Mouse (Mus musculus): ENCODE results near the gene Psmd8. TPM values are rescaled to one million over a fixed set of nuclear protein-coding genes. Genes with fewer than 3 reads are reported as not detected.
"Not testable (repeated sequence)": the region's sequence is repeated elsewhere in the genome, so short reads cannot be mapped to it uniquely, and the experiment has no call there.

The Psmd8 gene
- 110 and 112 TPM in 2 replicates for polyA plus RNA-seq (2015; fragmentation: Nextera tagmentation; extraction: Ambion mirVana)

DNA sequence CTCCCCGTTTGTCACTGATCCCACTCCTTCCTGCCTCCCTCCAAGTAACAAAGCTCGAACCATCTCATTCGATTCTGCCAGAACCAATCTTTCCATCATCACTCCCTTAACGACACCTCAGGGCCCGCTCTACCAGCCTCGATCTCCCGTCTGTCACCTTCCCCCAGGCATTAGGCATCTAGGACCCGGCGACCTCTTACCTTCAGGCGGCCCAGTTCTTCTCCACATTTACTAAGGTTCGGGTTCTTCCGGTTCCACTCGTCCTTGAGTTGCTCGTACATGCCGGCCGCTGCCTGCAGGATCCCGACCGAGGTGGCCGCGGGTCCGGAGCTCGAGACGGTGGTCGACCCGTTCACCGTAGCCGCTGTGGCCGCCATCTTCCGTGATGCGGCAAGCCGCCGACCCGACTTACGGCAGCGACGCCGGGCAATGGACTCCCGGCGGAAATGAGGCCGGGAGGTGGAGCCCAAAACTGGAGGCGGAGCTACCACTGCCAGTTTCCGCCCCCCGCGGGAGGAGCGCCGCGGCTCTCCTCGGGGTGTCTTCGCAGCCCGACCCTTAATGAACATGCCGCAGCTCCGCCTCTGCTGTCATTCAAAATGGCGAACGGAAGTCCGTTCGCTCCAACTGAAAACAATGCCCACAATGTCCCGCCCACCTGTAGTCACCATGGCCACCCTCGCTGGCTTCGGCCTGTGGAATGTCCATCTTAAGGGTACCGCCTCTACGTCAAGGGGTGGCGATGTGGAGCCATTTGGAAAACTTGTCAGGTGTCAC lies at the start of gene Psmd8:
TSS of gene Psmd8 (minus strand) at position 625 of the 777 bp plus-strand sequence.
- Histone ChIP-seq H3K9me3 (replicated peaks) (no peaks in the 10 kb centered on the region), H3K36me3 (replicated peaks) (peaks cover 25% of the 10 kb centered on the region), H3K4me2 (peak within 1 kb of the TSS; percentile 79), H3K27ac (replicated peaks) (peak within 1 kb of the TSS; percentile 70), H3K9ac (peak within 1 kb of the TSS; percentile 79), H3K27me3 (no peaks in the 10 kb centered on the region), H3K4me3 (replicated peaks) (peak within 1 kb of the TSS; percentile 79), H3K4me1 (replicated peaks) (peaks cover 27% of the 10 kb centered on the region)
- WGBS (ENCODE audit: insufficient replicate concordance): under 1% methylated on average over 62 of the region's 62 CpGs
- ATAC-seq (ENCODE audit: insufficient read depth): peak; percentile 93

GRCm38 (mm10) chr7:29228202-29228601 lies 47.7 kb upstream of the Psmd8 start:
- H3K27ac ChIP-seq (replicated peaks): no peak overlapping the region
- no peak overlapping the region for H3K9ac ChIP-seq
- no peaks in the 10 kb centered on the region for H3K9me3 ChIP-seq (replicated peaks)
- WGBS (ENCODE audit: insufficient replicate concordance): 25% methylated on average over 4 of the region's 4 CpGs
- no peak overlapping the region for H3K4me2 ChIP-seq
- H3K4me1 ChIP-seq (replicated peaks): peaks cover 11% of the 10 kb centered on the region; the same call in 1 of the 2 replicates
- H3K36me3 ChIP-seq (replicated peaks): no peaks in the 10 kb centered on the region
- no peak overlapping the region for H3K4me3 ChIP-seq (replicated peaks)
- no peak for ATAC-seq (ENCODE audit: insufficient read depth)
- peaks cover 44% of the 10 kb centered on the region for H3K27me3 ChIP-seq

- Histone ChIP-seq H3K4me2 (no peak overlapping the region), H3K27me3 (peaks cover 18% of the 10 kb centered on the region), H3K4me1 (replicated peaks) (peaks cover 3% of the 10 kb centered on the region; the same call in 1 of the 2 replicates), H3K9me3 (replicated peaks) (no peaks in the 10 kb centered on the region), H3K9ac (no peak overlapping the region), H3K36me3 (replicated peaks) (no peaks in the 10 kb centered on the region), H3K4me3 (replicated peaks) (no peak overlapping the region), H3K27ac (replicated peaks) (no peak overlapping the region)
- WGBS (ENCODE audit: insufficient replicate concordance): 68% methylated on average over 13 of the region's 13 CpGs
- no peak for ATAC-seq (ENCODE audit: insufficient read depth)
These were observed 45.0 kb upstream of the Psmd8 start for GRCm38 (mm10) chr7:29225520-29225919.

DNA sequence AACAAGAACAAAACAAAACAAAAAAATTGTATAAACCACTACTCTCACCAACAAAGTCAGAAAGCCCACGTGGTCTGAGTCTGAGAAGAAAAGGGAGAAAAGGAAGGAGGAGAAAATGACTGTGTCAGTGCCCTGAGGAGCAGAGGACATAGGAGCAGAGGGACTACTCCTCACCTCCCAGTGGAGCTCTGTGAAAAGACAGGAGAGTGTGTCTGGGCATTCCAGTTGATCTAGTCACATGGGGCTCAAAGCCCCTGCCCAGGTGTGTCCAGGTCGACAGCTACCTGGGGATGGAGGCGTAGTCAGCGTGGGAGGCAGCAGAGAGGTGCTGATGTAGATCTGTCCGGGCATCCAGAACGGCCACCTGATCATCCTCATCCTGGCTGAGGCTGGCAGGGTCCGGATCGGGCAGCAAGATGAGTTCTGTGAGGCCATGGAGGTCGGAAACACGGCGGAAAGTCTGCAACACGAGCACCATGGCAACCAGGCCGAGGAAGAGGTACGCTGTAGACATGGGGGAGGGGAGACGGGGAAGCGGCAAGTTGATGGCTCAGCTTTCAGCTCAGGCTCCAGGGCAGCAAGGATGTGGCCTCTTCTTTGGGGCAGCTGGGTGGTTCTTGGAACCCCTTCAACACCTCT lies 44.4 kb upstream of the Psmd8 start:
- Histone ChIP-seq H3K4me3 (replicated peaks) (no peak overlapping the region), H3K4me1 (replicated peaks) (peaks cover 3% of the 10 kb centered on the region; the same call in 1 of the 2 replicates), H3K27ac (replicated peaks) (no peak overlapping the region), H3K27me3 (peaks cover 11% of the 10 kb centered on the region), H3K36me3 (replicated peaks) (no peaks in the 10 kb centered on the region), H3K9me3 (replicated peaks) (0 out of 2 replicates have a peak, but pooled peaks cover 6% of the 10 kb centered on the region), H3K9ac (no peak overlapping the region), H3K4me2 (no peak overlapping the region)
- ATAC-seq (ENCODE audit: insufficient read depth): no peak
- 42% methylated on average over 16 of the region's 16 CpGs for whole genome bisulfite sequencing (ENCODE audit: insufficient replicate concordance)

DNA sequence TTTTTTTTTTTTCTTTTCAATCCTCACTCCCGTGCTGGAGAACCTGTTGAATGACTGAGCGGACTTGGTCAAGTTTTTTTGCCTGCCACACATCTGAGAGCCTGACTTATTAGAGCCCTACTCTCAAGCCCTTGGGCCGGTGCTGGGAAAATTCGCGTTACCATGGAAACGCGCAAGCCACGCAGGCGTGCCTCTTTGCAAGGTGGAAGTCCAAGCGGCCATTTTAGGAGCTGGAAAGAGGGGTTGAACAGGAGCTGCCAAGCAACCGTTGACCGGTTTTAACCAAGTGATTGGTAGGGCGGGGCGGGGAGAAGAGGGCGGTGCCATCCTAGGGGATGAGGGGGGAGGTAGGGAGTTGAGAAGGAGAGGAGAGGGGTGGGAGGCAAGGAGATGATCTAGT lies 34.3 kb upstream of the Psmd8 start:
- WGBS (ENCODE audit: insufficient replicate concordance): 59% methylated on average over 15 of the region's 15 CpGs
- no peak overlapping the region for H3K27ac ChIP-seq (replicated peaks)
- ATAC-seq (ENCODE audit: insufficient read depth): no peak
- H3K4me3 ChIP-seq (replicated peaks): no peak overlapping the region
- peaks cover 5% of the 10 kb centered on the region; the same call in 1 of the 2 replicates for H3K27me3 ChIP-seq
- H3K4me2 ChIP-seq: no peak overlapping the region
- no peak overlapping the region for H3K9ac ChIP-seq
- H3K36me3 ChIP-seq (replicated peaks): no peaks in the 10 kb centered on the region
- 0 out of 2 replicates have a peak, but pooled peaks cover 4% of the 10 kb centered on the region for H3K9me3 ChIP-seq (replicated peaks)
- H3K4me1 ChIP-seq (replicated peaks): peaks cover 19% of the 10 kb centered on the region

GRCm38 (mm10) chr7:29214236-29214635 lies 33.7 kb upstream of the Psmd8 start:
- ATAC-seq (ENCODE audit: insufficient read depth): no peak
- Histone ChIP-seq H3K27ac (replicated peaks) (no peak overlapping the region), H3K27me3 (peaks cover 5% of the 10 kb centered on the region; the same call in 1 of the 2 replicates), H3K36me3 (replicated peaks) (no peaks in the 10 kb centered on the region), H3K4me2 (no peak overlapping the region), H3K4me3 (replicated peaks) (no peak overlapping the region), H3K4me1 (replicated peaks) (peaks cover 19% of the 10 kb centered on the region), H3K9me3 (replicated peaks) (no peaks in the 10 kb centered on the region), H3K9ac (no peak overlapping the region)
- WGBS (ENCODE audit: insufficient replicate concordance): 57% methylated on average over 2 of the region's 2 CpGs

- whole genome bisulfite sequencing (ENCODE audit: insufficient replicate concordance): 25% methylated on average over 20 of the region's 20 CpGs
- no peak within 1 kb of the TSS for H3K4me2 ChIP-seq
- no peak within 1 kb of the TSS for H3K4me3 ChIP-seq (replicated peaks)
These were observed 33.2 kb upstream of the Psmd8 start, which contains the start of gene Catsperg1 for GRCm38 (mm10) chr7:29213675-29214082. TSS of gene Catsperg1 (minus strand) at chr7:29214035.

GRCm38 (mm10) chr7:29212775-29213560 lies 32.5 kb upstream of the Psmd8 start:
- peaks cover 19% of the 10 kb centered on the region for H3K4me1 ChIP-seq (replicated peaks)
- H3K27ac ChIP-seq (replicated peaks); H3K9me3 ChIP-seq (replicated peaks); H3K36me3 ChIP-seq (replicated peaks); H3K4me3 ChIP-seq (replicated peaks); ATAC-seq (ENCODE audit: insufficient read depth); H3K9ac ChIP-seq; H3K4me2 ChIP-seq; H3K27me3 ChIP-seq: not testable (repeated sequence)
- 38% methylated on average over 40 of the region's 40 CpGs for WGBS (ENCODE audit: insufficient replicate concordance)

More at GRCm38 (mm10) chr7:29213675-29214082, 33.2 kb upstream of the Psmd8 start, which contains the start of gene Catsperg1:
- peaks cover 19% of the 10 kb centered on the region for H3K4me1 ChIP-seq (replicated peaks)
- ATAC-seq (ENCODE audit: insufficient read depth): no peak
- H3K9ac ChIP-seq: no peak within 1 kb of the TSS
- no peak within 1 kb of the TSS for H3K27ac ChIP-seq (replicated peaks)
- peaks cover 5% of the 10 kb centered on the region; the same call in 1 of the 2 replicates for H3K27me3 ChIP-seq
- H3K36me3 ChIP-seq (replicated peaks): no peaks in the 10 kb centered on the region
- H3K9me3 ChIP-seq (replicated peaks): no peaks in the 10 kb centered on the region

- H3K9ac ChIP-seq: no peak overlapping the region
- no peaks in the 10 kb centered on the region for H3K9me3 ChIP-seq (replicated peaks)
- H3K4me3 ChIP-seq (replicated peaks): peak overlapping the region; percentile 47
- WGBS (ENCODE audit: insufficient replicate concordance): 15% methylated on average over 26 of the region's 26 CpGs
- H3K27ac ChIP-seq (replicated peaks): peak overlapping the region; percentile 70
- H3K4me1 ChIP-seq (replicated peaks): peaks cover 19% of the 10 kb centered on the region
- no peaks in the 10 kb centered on the region for H3K36me3 ChIP-seq (replicated peaks)
- H3K4me2 ChIP-seq: peak overlapping the region; percentile 69
- H3K27me3 ChIP-seq: peaks cover 5% of the 10 kb centered on the region; the same call in 1 of the 2 replicates
- no peak for ATAC-seq (ENCODE audit: insufficient read depth)
These were observed 31.8 kb upstream of the Psmd8 start for GRCm38 (mm10) chr7:29212199-29212765.

GRCm38 (mm10) chr7:29211415-29212198 lies 31.1 kb upstream of the Psmd8 start:
- Histone ChIP-seq H3K9ac (peak overlapping the region; percentile 25; the same call in 1 of the 2 replicates), H3K9me3 (replicated peaks) (no peaks in the 10 kb centered on the region), H3K27me3 (peaks cover 5% of the 10 kb centered on the region; the same call in 1 of the 2 replicates), H3K36me3 (replicated peaks) (no peaks in the 10 kb centered on the region), H3K4me2 (peak overlapping the region; percentile 69), H3K27ac (replicated peaks) (peak overlapping the region; percentile 70), H3K4me1 (replicated peaks) (peaks cover 19% of the 10 kb centered on the region), H3K4me3 (replicated peaks) (peak overlapping the region; percentile 47)
- peak; percentile 78 for ATAC-seq (ENCODE audit: insufficient read depth)
- 4% methylated on average over 34 of the region's 34 CpGs for WGBS (ENCODE audit: insufficient replicate concordance)

All from liver, embryonic 15.5 days (tissue).